Mouse (Mus musculus): ENCODE data around the gene Macrod2.

DNA sequence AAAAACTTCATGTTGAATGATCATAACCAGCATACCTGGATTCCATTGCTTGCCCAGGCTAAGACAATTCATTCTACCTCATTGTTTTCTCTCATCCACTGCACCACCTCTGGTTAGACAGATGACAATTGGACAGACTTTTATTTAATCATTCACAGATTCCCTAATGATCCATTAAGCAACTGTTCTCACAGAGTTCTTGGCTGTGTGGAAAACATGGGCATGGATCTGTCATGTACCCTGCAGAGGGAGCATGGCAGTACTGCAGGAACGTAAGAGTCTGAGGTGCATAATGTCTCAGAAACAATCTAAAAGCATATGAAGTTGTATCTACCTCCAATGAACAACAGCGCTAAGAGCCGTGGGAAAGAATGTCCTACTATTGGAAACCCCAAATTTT is 1110.3 kb downstream of the Macrod2 start:
- TF ChIP-seq GATA1 (IDR thresholded peaks at IDR 0.05; ENCODE audit: borderline replicate concordance, low read length) (no peak), FLI1 (IDR thresholded peaks at IDR 0.05; ENCODE audit: low read length) (no peak)

Measured in megakaryocyte, embryonic 14.5 days (primary cell).